Mouse (Mus musculus): Measurements from ENCODE around the gene Hlcs. TPM values are rescaled to one million over a fixed set of nuclear protein-coding genes. Genes with fewer than 3 reads are reported as not detected.

Gene Hlcs
- polyA plus RNA-seq, 1 experiment from 2014 or later = 8.6 TPM

DNA sequence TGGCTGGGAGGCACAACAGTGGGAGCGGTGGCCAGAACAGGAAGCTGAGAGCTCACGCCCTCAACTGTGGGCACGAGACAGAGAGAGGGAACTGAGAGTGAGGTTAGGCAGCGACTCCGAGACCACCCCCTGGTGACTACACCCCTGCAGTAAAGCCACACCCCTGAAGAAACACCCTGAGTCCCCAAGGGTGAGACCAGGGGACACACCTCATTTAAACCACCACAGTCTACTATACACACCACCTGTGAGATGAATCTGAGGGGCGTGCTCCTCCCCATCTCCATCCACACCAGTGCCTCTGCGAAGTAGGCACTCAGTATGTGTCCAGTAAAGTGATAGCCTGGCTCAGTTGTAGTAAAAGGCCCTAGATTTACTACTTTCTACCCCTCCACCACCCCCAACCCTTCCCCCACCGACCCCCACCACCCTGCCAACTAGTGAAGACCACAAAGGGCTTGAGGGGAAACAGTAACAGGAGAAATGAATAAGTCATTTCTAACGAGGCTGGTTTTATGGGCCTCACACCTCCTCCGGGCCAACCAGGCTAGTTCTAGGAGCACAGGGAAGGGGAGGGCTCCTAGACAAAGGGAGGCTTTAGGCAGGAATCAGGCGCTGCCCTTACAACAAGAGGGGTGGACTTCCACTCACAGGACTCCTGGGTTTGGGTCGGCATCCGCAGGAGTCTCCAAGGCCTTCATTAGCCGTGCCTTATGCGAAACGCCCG is 67.2 kb downstream of the Hlcs start:
- no peak for ATAC-seq (replicated peaks; ENCODE audit: insufficient number of reproducible peaks, low FRiP score, low TSS enrichment, low read depth)
- Histone ChIP-seq H3K4me3 (ENCODE audit: low read depth, low read length) (no peak overlapping the region), H3K27ac (replicated peaks; ENCODE audit: low read depth, low read length) (no peak overlapping the region), H3K4me2 (ENCODE audit: low read depth, low read length) (no peak overlapping the region), H3K27me3 (ENCODE audit: control insufficient read depth, insufficient read depth, low read length) (no peaks in the 10 kb centered on the region), H3K36me3 (replicated peaks; ENCODE audit: control insufficient read depth, insufficient read depth, low read depth, low read length) (no peaks in the 10 kb centered on the region), H3K4me1 (ENCODE audit: control insufficient read depth, insufficient read depth, low read length) (peaks cover 2% of the 10 kb centered on the region), H3K9ac (replicated peaks; ENCODE audit: low read length) (no peak overlapping the region), H3K9me3 (replicated peaks; ENCODE audit: control insufficient read depth, low read length) (no peaks in the 10 kb centered on the region)
- 72% methylated on average over 16 of the region's 17 CpGs for WGBS
- DNase-seq (ENCODE audit: low spot score) = no peak

DNA sequence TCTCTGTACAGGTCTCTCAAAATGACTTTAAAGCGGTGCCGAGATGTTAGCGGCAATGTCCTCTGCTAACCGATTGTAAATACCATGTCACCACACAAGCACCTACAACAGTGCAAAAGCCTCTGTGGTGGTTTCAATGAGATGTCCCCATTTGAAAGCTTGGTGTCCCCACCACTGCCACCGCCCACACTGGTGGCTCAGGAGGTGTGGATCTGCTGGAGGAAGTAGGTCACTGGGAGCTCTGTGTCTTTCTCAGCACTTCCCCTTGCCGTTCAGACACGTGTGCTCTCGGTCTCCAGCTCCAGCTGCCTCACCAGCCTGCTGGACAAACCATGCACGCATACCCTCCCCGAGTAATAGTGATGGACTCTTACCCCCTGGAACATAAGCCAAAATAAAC is 72.2 kb downstream of the Hlcs start:
- 88% methylated on average over 10 of the region's 10 CpGs for WGBS
- Histone ChIP-seq H3K4me1 (ENCODE audit: control insufficient read depth, insufficient read depth, low read length) (no peaks in the 10 kb centered on the region; the same call in 1 of the 2 replicates), H3K9ac (replicated peaks; ENCODE audit: low read length) (no peak overlapping the region), H3K27me3 (ENCODE audit: control insufficient read depth, insufficient read depth, low read length) (no peaks in the 10 kb centered on the region), H3K9me3 (replicated peaks; ENCODE audit: control insufficient read depth, low read length) (no peaks in the 10 kb centered on the region), H3K4me3 (ENCODE audit: low read depth, low read length) (no peak overlapping the region), H3K4me2 (ENCODE audit: low read depth, low read length) (no peak overlapping the region), H3K36me3 (replicated peaks; ENCODE audit: control insufficient read depth, insufficient read depth, low read depth, low read length) (no peaks in the 10 kb centered on the region), H3K27ac (replicated peaks; ENCODE audit: low read depth, low read length) (no peak overlapping the region)
- no peak for DNase-seq (ENCODE audit: low spot score)
- ATAC-seq (replicated peaks; ENCODE audit: insufficient number of reproducible peaks, low FRiP score, low TSS enrichment, low read depth) = no peak

DNA sequence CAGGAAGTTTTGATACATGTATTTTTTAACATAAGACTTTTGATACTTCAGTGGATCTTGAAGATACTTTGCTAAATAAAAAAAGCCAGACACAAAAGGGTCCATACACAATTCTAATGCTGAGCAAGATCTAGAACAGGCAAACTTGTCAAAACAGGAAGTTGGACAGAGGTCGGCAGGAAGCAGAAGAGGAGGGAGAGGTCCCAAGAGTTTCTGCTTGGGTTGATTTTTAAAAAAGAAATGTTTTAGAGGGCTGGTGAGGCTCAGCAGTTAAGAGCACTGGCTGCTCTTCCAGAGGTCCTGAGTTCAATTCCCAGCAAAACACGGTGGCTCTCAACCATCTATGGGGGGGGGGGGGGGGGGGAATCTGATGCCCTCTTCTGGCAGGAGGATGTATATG is 73.2 kb downstream of the Hlcs start:
- 27% methylated on average over 2 of the region's 2 CpGs for WGBS
- H3K9me3 ChIP-seq (replicated peaks; ENCODE audit: control insufficient read depth, low read length) = no peaks in the 10 kb centered on the region
- no peaks in the 10 kb centered on the region for H3K36me3 ChIP-seq (replicated peaks; ENCODE audit: control insufficient read depth, insufficient read depth, low read depth, low read length)
- DNase-seq (ENCODE audit: low spot score) (no peak), ATAC-seq (replicated peaks; ENCODE audit: insufficient number of reproducible peaks, low FRiP score, low TSS enrichment, low read depth) (no peak)
- H3K27ac ChIP-seq (replicated peaks; ENCODE audit: low read depth, low read length) = no peak overlapping the region
- H3K4me1 ChIP-seq (ENCODE audit: control insufficient read depth, insufficient read depth, low read length) = no peaks in the 10 kb centered on the region; the same call in 1 of the 2 replicates
- no peaks in the 10 kb centered on the region for H3K27me3 ChIP-seq (ENCODE audit: control insufficient read depth, insufficient read depth, low read length)
- H3K4me2 ChIP-seq (ENCODE audit: low read depth, low read length) = no peak overlapping the region
- H3K4me3 ChIP-seq (ENCODE audit: low read depth, low read length) = no peak overlapping the region
- H3K9ac ChIP-seq (replicated peaks; ENCODE audit: low read length) = no peak overlapping the region

DNA sequence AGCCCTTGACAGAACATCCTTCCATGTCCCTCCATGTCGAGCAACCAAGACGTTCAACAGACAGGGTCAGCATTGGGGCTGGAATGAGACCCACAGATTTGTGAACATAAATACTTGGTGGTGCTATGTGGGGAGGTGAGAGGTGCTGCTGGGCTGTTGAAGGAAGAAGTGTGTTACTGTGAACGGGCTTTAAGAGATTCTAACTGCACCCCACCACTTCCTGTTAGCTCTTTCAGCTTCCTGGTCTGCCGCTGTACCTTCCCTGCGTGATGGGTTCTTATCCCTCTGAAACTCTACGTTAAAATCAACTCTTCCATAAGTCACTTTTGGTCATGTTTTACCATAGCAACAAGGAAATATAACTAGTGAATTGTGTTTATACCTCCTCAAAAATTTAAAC is 73.8 kb downstream of the Hlcs start:
- Histone ChIP-seq H3K4me1 (ENCODE audit: control insufficient read depth, insufficient read depth, low read length) (no peaks in the 10 kb centered on the region; the same call in 1 of the 2 replicates), H3K9ac (replicated peaks; ENCODE audit: low read length) (no peak overlapping the region)
- ATAC-seq (replicated peaks; ENCODE audit: insufficient number of reproducible peaks, low FRiP score, low TSS enrichment, low read depth) = no peak

DNA sequence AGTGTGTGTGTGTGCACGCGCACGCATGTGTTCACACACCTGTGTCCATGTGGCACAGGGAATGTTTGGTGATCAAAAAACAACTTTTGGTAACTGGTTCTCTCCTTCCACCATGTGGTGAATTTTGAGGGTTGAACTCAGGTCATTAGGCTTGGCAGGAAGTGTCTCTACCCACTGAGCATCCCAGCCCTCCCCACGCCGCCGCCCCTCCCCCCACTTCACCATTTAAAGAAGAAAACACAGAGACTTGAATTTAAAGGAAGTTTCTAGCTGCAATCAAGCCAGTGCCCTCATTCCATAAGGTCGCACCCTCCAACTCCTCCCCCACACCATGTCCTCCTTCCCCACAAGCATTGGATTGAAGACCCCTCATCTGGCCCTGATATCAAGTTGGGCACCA is 74.2 kb downstream of the Hlcs start:
- no peak for DNase-seq (ENCODE audit: low spot score)
- no peak overlapping the region for H3K9ac ChIP-seq (replicated peaks; ENCODE audit: low read length)
- no peaks in the 10 kb centered on the region for H3K36me3 ChIP-seq (replicated peaks; ENCODE audit: control insufficient read depth, insufficient read depth, low read depth, low read length)
- H3K27me3 ChIP-seq (ENCODE audit: control insufficient read depth, insufficient read depth, low read length) = no peaks in the 10 kb centered on the region
- H3K4me1 ChIP-seq (ENCODE audit: control insufficient read depth, insufficient read depth, low read length) = no peaks in the 10 kb centered on the region; the same call in 1 of the 2 replicates
- H3K27ac ChIP-seq (replicated peaks; ENCODE audit: low read depth, low read length) = no peak overlapping the region
- WGBS = 90% methylated on average over 7 of the region's 7 CpGs
- H3K4me3 ChIP-seq (ENCODE audit: low read depth, low read length) = no peak overlapping the region
- no peaks in the 10 kb centered on the region for H3K9me3 ChIP-seq (replicated peaks; ENCODE audit: control insufficient read depth, low read length)
- no peak overlapping the region for H3K4me2 ChIP-seq (ENCODE audit: low read depth, low read length)
- no peak for ATAC-seq (replicated peaks; ENCODE audit: insufficient number of reproducible peaks, low FRiP score, low TSS enrichment, low read depth)

More for the DNA sequence above, 73.8 kb downstream of the Hlcs start:
- H3K4me3 ChIP-seq (ENCODE audit: low read depth, low read length) = no peak overlapping the region
- H3K9me3 ChIP-seq (replicated peaks; ENCODE audit: control insufficient read depth, low read length) = no peaks in the 10 kb centered on the region
- no peaks in the 10 kb centered on the region for H3K27me3 ChIP-seq (ENCODE audit: control insufficient read depth, insufficient read depth, low read length)
- no peaks in the 10 kb centered on the region for H3K36me3 ChIP-seq (replicated peaks; ENCODE audit: control insufficient read depth, insufficient read depth, low read depth, low read length)
- DNase-seq (ENCODE audit: low spot score) = no peak
- H3K27ac ChIP-seq (replicated peaks; ENCODE audit: low read depth, low read length) = no peak overlapping the region
- H3K4me2 ChIP-seq (ENCODE audit: low read depth, low read length) = no peak overlapping the region
- WGBS = 76% methylated on average over 6 of the region's 6 CpGs

DNA sequence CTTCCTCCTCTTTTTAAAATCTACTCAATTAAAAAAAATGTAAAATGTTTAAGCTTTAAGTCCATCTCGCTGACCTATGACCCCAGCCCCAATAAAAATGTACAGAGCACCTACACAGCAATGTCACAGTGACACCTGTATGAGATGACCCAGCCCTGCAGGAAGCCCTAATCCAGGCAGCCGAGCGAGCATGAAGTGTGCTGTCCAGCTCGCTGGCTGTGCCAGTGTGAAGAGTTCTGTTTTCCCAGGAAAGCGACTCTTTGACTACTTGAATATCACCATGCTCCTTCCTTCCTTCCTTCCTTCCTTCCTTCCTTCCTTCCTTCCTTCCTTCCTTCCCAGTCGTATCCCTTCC is 76.3 kb downstream of the Hlcs start:
- ATAC-seq (replicated peaks; ENCODE audit: insufficient number of reproducible peaks, low FRiP score, low TSS enrichment, low read depth) = no peak
- WGBS = 78% methylated on average over 6 of the region's 6 CpGs

DNA sequence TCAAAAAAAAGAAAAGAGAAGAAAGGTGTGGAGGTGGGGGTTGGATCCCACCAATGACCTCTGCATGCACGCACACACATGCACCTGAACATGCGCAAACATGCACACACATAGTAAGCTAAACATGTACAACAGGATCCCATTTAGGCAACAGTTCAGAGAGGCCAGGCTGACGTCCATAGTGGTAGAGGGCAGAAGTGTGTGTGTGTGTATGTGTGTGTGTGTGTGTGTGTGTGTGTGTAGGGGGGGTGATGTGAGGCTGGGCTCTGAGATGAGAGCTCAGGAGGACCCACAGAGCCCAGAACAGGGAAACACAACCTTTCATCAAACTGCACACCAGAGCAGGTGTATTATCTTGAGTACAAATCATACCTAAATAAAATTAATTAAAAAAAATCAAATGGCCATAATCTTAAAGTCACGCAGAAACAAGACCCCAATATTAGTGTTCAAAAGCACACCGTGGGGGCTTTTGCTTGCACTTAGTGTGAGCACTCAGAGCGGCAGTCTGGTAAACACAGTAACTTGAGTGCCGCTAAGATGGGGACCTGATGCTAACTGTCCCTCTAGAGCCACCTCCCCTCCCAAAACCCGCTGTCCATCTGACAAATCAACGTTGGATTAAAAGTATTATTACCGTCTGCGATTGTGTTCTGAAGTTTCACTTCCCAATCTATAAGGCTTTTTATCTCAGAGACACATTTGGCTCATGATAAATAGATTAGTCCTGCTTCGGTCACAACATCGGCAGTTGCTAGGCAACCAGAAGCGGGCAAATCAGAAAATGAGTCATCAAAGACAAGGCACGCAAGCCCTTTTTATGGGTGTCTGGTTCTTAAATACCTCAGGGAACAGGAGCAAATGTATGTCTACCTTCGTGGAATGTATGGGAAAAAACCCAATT is 76.9 kb downstream of the Hlcs start:
- Histone ChIP-seq H3K27ac (replicated peaks; ENCODE audit: low read depth, low read length) (no peak overlapping the region), H3K4me1 (ENCODE audit: control insufficient read depth, insufficient read depth, low read length) (no peaks in the 10 kb centered on the region; the same call in 1 of the 2 replicates), H3K4me3 (ENCODE audit: low read depth, low read length) (no peak overlapping the region), H3K36me3 (replicated peaks; ENCODE audit: control insufficient read depth, insufficient read depth, low read depth, low read length) (no peaks in the 10 kb centered on the region), H3K27me3 (ENCODE audit: control insufficient read depth, insufficient read depth, low read length) (no peaks in the 10 kb centered on the region), H3K9me3 (replicated peaks; ENCODE audit: control insufficient read depth, low read length) (no peaks in the 10 kb centered on the region), H3K9ac (replicated peaks; ENCODE audit: low read length) (no peak overlapping the region), H3K4me2 (ENCODE audit: low read depth, low read length) (no peak overlapping the region)
- 68% methylated on average over 16 of the region's 16 CpGs for WGBS
- DNase-seq (ENCODE audit: low spot score) (peak; percentile 63), ATAC-seq (replicated peaks; ENCODE audit: insufficient number of reproducible peaks, low FRiP score, low TSS enrichment, low read depth) (no peak)

More for the DNA sequence above, 76.3 kb downstream of the Hlcs start:
- Histone ChIP-seq H3K9ac (replicated peaks; ENCODE audit: low read length) (no peak overlapping the region), H3K27me3 (ENCODE audit: control insufficient read depth, insufficient read depth, low read length) (no peaks in the 10 kb centered on the region), H3K36me3 (replicated peaks; ENCODE audit: control insufficient read depth, insufficient read depth, low read depth, low read length) (no peaks in the 10 kb centered on the region), H3K4me1 (ENCODE audit: control insufficient read depth, insufficient read depth, low read length) (no peaks in the 10 kb centered on the region; the same call in 1 of the 2 replicates), H3K9me3 (replicated peaks; ENCODE audit: control insufficient read depth, low read length) (no peaks in the 10 kb centered on the region), H3K27ac (replicated peaks; ENCODE audit: low read depth, low read length) (no peak overlapping the region), H3K4me3 (ENCODE audit: low read depth, low read length) (no peak overlapping the region), H3K4me2 (ENCODE audit: low read depth, low read length) (no peak overlapping the region)
- DNase-seq (ENCODE audit: low spot score) = no peak

DNA sequence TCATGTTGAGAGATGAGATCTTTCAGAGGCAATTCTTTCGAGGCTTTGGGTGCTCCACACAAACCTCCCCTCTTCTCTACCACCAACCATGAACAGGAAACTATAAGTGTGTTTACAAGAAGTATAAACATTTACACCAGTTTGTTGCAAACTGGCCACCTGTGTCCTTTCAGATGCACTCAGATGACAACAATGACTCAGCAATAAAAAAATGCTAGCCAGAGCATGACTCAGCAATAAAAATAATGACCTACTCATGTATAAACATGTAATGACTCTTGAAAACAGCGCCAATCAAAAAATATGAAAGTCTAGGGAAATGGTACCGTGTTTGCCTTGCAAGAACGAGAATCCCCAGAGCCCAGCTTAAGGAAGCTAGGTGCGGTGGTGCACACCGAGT is 77.7 kb downstream of the Hlcs start:
- no peaks in the 10 kb centered on the region; the same call in 1 of the 2 replicates for H3K4me1 ChIP-seq (ENCODE audit: control insufficient read depth, insufficient read depth, low read length)
- no peaks in the 10 kb centered on the region for H3K36me3 ChIP-seq (replicated peaks; ENCODE audit: control insufficient read depth, insufficient read depth, low read depth, low read length)
- H3K9ac ChIP-seq (replicated peaks; ENCODE audit: low read length) = no peak overlapping the region
- H3K9me3 ChIP-seq (replicated peaks; ENCODE audit: control insufficient read depth, low read length) = no peaks in the 10 kb centered on the region
- DNase-seq (ENCODE audit: low spot score) = no peak
- WGBS = 87% methylated on average over 6 of the region's 6 CpGs
- no peak overlapping the region for H3K27ac ChIP-seq (replicated peaks; ENCODE audit: low read depth, low read length)
- H3K27me3 ChIP-seq (ENCODE audit: control insufficient read depth, insufficient read depth, low read length) = no peaks in the 10 kb centered on the region
- no peak for ATAC-seq (replicated peaks; ENCODE audit: insufficient number of reproducible peaks, low FRiP score, low TSS enrichment, low read depth)
- no peak overlapping the region for H3K4me2 ChIP-seq (ENCODE audit: low read depth, low read length)
- H3K4me3 ChIP-seq (ENCODE audit: low read depth, low read length) = no peak overlapping the region

All from embryonic facial prominence, embryonic 11.5 days (tissue).